Mouse (Mus musculus) hindbrain, embryonic 14.5 days (tissue): Measurements from ENCODE around the gene Plgrkt. TPM values are rescaled to one million over a fixed set of nuclear protein-coding genes. Genes with fewer than 3 reads are reported as not detected.
"Not testable (repeated sequence)": the region's sequence is repeated elsewhere in the genome, so short reads cannot be mapped to it uniquely, and the experiment has no call there.

Experiments
- ATAC-seq: fragments of 200-750 bp; cut with Nextera tagmentation; 2 replicates; pipeline ENCODE4 v1.8.0; 2017; ENCODE audit warnings: moderate number of reproducible peaks, mild to moderate bottlenecking, moderate TSS enrichment, moderate library complexity; ENCODE audit not compliant: low FRiP score
- DNase-seq: peaks from one replicate; pipeline ENCODE4 v3.0.0-alpha.2; 2015; ENCODE audit warnings: low spot score
- H3K27ac ChIP-seq: fragments of 300-500 bp; sonication (generic); 2 replicates; pipeline ENCODE4 v1.5.1; 2014; ENCODE audit warnings: mild to moderate bottlenecking, moderate library complexity
- H3K27me3 ChIP-seq: fragments of 300-500 bp; sonication (generic); 2 replicates; pipeline ENCODE4 v1.6.1; 2014; ENCODE audit warnings: mild to moderate bottlenecking, low read length, mixed read lengths; ENCODE audit not compliant: control insufficient read depth, insufficient read depth
- H3K36me3 ChIP-seq: fragments of 300-500 bp; sonication (generic); replicated peaks from 2 replicates; pipeline ENCODE4 v1.6.1; 2014; ENCODE audit not compliant: control insufficient read depth, insufficient read depth
- H3K4me1 ChIP-seq: fragments of 300-500 bp; sonication (generic); replicated peaks from 2 replicates; pipeline ENCODE4 v1.6.1; 2014; ENCODE audit warnings: antibody characterized with exemption, low read length, mixed read lengths; ENCODE audit not compliant: control insufficient read depth, insufficient read depth
- H3K4me2 ChIP-seq: fragments of 300-500 bp; sonication (generic); replicated peaks from 2 replicates; pipeline ENCODE4 v1.6.1; 2014; ENCODE audit warnings: mild to moderate bottlenecking, moderate library complexity
- H3K4me3 ChIP-seq: fragments of 300-500 bp; sonication (generic); replicated peaks from 2 replicates; pipeline ENCODE4 v1.5.1; 2014; ENCODE audit warnings: mild to moderate bottlenecking, low read length
- H3K9ac ChIP-seq: fragments of 300-500 bp; sonication (generic); 2 replicates; pipeline ENCODE4 v1.6.1; 2014
- H3K9me3 ChIP-seq: fragments of 300-500 bp; sonication (generic); 2 replicates; pipeline ENCODE4 v1.6.1; 2016; ENCODE audit warnings: low read length; ENCODE audit not compliant: control insufficient read depth
- WGBS: fragments of 180-500 bp; shearing (Covaris S2); extraction: QIAGEN DNeasy Blood & Tissue Kit; methylation state at CpG from one replicate; pipeline ENCODE4 v1.1.7; 2014; 5-methylcytosine and 5-hydroxymethylcytosine counted together
- polyA plus RNA-seq: library from polyadenylated mRNA; unstranded; fragments of >200 nt; fragmentation: Nextera tagmentation; extraction: Ambion mirVana; gene quantifications from 2 replicates; pipeline ENCODE4 v1.2.1, GENCODE M21; 2014

Gene Plgrkt
- 78.1 and 81.6 TPM in 2 replicates for polyA plus RNA-seq

- Histone ChIP-seq H3K27me3 (no peaks in the 10 kb centered on the region), H3K4me2 (peak within 1 kb of the TSS; percentile 62), H3K9me3 (no peaks in the 10 kb centered on the region), H3K9ac (peak within 1 kb of the TSS; percentile 41), H3K27ac (no peak within 1 kb of the TSS), H3K36me3 (no peaks in the 10 kb centered on the region), H3K4me3 (peak within 1 kb of the TSS; percentile 39), H3K4me1 (peaks cover 16% of the 10 kb centered on the region)
- 7% methylated on average over 26 of the region's 26 CpGs for WGBS
- ATAC-seq = no peak
- peak; percentile 41 for DNase-seq
Measured at GRCm38 (mm10) chr19:29366969-29367622, at the start of gene Plgrkt, which contains the start of gene Cd274. Plgrkt (minus strand) TSS chr19:29367390. Cd274 (plus strand) TSS chr19:29367455.

DNA sequence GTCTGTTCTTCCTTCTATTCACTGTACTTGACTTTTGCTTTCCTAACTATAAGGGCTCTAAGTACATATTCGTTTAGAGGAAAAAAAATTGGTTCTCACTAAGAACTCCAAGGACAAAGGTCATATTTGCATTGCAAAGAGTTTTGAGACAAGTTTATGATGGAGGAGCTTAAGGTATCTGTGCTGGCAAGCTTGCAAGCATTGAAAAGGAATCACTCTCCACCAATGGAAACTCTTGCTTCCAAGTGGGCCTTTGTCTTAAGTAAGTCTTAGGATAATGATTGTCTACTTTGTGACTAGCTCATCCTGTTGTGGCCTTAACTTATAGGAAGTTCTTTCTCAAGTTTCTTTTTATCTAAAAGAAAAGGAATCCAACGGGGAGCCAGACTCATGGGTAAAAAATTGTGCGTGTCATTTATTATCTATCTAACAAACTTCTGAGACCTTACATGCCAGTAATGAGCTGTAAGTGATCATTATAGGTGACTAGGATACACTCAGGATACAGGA lies 49.3 kb upstream of the Plgrkt start:
- 80% methylated on average over 3 of the region's 3 CpGs for WGBS
- no peaks in the 10 kb centered on the region for H3K36me3 ChIP-seq
- no peak overlapping the region for H3K9ac ChIP-seq
- H3K4me2 ChIP-seq = no peak overlapping the region
- DNase-seq (no peak), ATAC-seq (no peak)
- H3K27me3 ChIP-seq = no peaks in the 10 kb centered on the region
- no peak overlapping the region for H3K4me3 ChIP-seq
- H3K9me3 ChIP-seq = no peaks in the 10 kb centered on the region
- H3K27ac ChIP-seq = no peak overlapping the region
- H3K4me1 ChIP-seq = no peaks in the 10 kb centered on the region

DNA sequence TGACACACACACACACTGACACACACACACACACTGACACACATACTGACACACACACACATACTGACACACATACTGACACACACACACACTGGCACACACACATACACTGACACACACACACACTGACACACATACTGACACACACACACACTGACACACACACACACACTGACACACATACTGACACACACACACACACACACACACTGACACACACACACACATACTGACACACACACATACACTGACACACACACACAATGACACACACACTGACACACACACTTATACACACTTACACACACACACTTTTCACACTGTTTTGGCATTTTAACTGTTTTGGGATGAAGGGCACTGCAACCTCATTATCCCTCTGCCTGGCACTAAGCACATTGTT lies 47.7 kb upstream of the Plgrkt start:
- not testable (repeated sequence) for ATAC-seq, H3K9me3 ChIP-seq, H3K27me3 ChIP-seq, H3K4me3 ChIP-seq, H3K9ac ChIP-seq, H3K4me1 ChIP-seq, H3K36me3 ChIP-seq, DNase-seq, H3K4me2 ChIP-seq, H3K27ac ChIP-seq

DNA sequence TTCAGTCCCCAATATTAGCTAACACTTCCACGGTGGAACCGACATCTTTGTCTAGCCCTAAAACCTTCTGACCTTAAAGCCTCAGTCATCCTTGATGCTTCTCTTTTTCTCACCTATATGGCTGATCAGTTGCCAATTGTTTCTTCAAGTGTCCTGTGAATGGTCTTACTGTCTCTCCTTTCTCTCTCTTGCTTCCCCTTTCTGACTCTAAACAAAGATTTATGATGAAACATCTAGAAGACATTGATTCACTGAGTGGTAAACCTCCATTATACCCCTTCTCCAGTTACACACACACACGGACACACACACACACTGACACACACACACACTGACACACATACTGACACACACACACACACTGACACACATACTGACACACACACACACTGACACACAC lies 47.3 kb upstream of the Plgrkt start:
- H3K4me2 ChIP-seq = no peak overlapping the region
- no peak overlapping the region for H3K4me3 ChIP-seq
- H3K9me3 ChIP-seq = no peaks in the 10 kb centered on the region
- H3K9ac ChIP-seq = no peak overlapping the region
- 88% methylated on average over 3 of the region's 3 CpGs for WGBS
- no peaks in the 10 kb centered on the region for H3K27me3 ChIP-seq
- H3K36me3 ChIP-seq = no peaks in the 10 kb centered on the region
- no peaks in the 10 kb centered on the region for H3K4me1 ChIP-seq
- ATAC-seq (no peak), DNase-seq (no peak)
- H3K27ac ChIP-seq = no peak overlapping the region

- Histone ChIP-seq H3K4me3 (no peak overlapping the region), H3K27ac (no peak overlapping the region), H3K27me3 (no peaks in the 10 kb centered on the region), H3K36me3 (no peaks in the 10 kb centered on the region), H3K4me2 (no peak overlapping the region), H3K4me1 (no peaks in the 10 kb centered on the region), H3K9ac (no peak overlapping the region), H3K9me3 (no peaks in the 10 kb centered on the region)
- 69% methylated on average over 6 of the region's 6 CpGs for WGBS
- ATAC-seq (no peak), DNase-seq (peak; percentile 65)
Measured at GRCm38 (mm10) chr19:29412476-29413420, 45.6 kb upstream of the Plgrkt start.

DNA sequence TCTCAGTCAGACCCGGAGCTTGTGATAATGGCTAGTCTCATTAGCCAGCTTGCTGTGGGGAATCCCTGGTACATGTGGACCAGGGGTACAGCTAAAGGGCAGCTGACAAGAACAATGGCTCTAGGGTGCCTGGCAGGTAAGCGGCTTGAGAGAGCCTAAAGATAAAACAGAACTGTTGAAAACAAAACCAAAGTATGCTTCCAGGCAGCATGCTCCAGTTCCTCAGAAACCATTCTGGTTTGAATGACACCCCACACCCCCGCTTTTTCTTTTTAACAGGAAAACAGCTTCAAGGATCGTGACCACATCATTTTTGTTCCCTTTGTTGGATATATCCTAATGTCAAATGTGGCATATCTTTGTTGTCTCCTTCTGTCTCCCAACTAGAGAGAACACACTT lies 43.4 kb upstream of the Plgrkt start, which contains the start of gene Pdcd1lg2:
Gene Pdcd1lg2 (plus strand): TSS at position 301 of the 400 bp plus-strand sequence.
- Histone ChIP-seq H3K27me3 (no peaks in the 10 kb centered on the region), H3K36me3 (no peaks in the 10 kb centered on the region), H3K4me3 (no peak within 1 kb of the TSS), H3K4me2 (no peak within 1 kb of the TSS), H3K4me1 (no peaks in the 10 kb centered on the region), H3K27ac (no peak within 1 kb of the TSS), H3K9ac (no peak within 1 kb of the TSS), H3K9me3 (no peaks in the 10 kb centered on the region)
- no peak for DNase-seq
- no peak for ATAC-seq
- 86% methylated on average over 4 of the region's 4 CpGs for WGBS

GRCm38 (mm10) chr19:29406042-29407017 lies 39.1 kb upstream of the Plgrkt start:
- Histone ChIP-seq H3K27me3 (no peaks in the 10 kb centered on the region), H3K27ac (no peak overlapping the region), H3K9me3 (no peaks in the 10 kb centered on the region), H3K4me1 (no peaks in the 10 kb centered on the region), H3K4me2 (no peak overlapping the region), H3K4me3 (no peak overlapping the region), H3K9ac (no peak overlapping the region), H3K36me3 (no peaks in the 10 kb centered on the region)
- 83% methylated on average over 18 of the region's 18 CpGs for WGBS
- DNase-seq (no peak), ATAC-seq (no peak)

DNA sequence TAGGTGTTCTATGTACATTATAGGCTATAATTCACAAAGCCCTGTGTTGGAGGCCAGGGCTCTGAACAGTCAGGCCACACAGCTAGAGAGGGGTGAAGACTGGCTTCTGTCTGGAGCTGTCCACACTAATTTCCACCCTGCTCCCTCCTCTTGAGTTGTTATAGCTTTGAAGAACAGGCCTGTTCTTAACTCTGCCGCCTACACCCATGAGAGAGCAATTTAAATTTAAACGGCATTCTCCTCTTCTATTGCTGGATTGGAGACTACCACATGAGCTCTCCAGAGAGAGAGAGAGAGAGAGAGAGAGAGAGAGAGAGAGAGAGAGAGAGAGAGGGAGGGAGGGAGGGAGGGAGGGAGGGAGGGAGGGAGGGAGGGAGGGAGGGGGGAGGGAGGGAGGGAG lies 38.2 kb upstream of the Plgrkt start:
- 50% methylated on average over 2 of the region's 2 CpGs for WGBS
- H3K4me3 ChIP-seq = no peak overlapping the region
- no peak for ATAC-seq

More for the DNA sequence above, 38.2 kb upstream of the Plgrkt start:
- Histone ChIP-seq H3K9me3 (no peaks in the 10 kb centered on the region), H3K9ac (no peak overlapping the region), H3K4me2 (no peak overlapping the region), H3K27ac (no peak overlapping the region), H3K27me3 (no peaks in the 10 kb centered on the region), H3K4me1 (no peaks in the 10 kb centered on the region), H3K36me3 (no peaks in the 10 kb centered on the region)
- no peak for DNase-seq
